8 mouse cellular contexts compared by ENCODE assay signal in the genomic region with DNA sequence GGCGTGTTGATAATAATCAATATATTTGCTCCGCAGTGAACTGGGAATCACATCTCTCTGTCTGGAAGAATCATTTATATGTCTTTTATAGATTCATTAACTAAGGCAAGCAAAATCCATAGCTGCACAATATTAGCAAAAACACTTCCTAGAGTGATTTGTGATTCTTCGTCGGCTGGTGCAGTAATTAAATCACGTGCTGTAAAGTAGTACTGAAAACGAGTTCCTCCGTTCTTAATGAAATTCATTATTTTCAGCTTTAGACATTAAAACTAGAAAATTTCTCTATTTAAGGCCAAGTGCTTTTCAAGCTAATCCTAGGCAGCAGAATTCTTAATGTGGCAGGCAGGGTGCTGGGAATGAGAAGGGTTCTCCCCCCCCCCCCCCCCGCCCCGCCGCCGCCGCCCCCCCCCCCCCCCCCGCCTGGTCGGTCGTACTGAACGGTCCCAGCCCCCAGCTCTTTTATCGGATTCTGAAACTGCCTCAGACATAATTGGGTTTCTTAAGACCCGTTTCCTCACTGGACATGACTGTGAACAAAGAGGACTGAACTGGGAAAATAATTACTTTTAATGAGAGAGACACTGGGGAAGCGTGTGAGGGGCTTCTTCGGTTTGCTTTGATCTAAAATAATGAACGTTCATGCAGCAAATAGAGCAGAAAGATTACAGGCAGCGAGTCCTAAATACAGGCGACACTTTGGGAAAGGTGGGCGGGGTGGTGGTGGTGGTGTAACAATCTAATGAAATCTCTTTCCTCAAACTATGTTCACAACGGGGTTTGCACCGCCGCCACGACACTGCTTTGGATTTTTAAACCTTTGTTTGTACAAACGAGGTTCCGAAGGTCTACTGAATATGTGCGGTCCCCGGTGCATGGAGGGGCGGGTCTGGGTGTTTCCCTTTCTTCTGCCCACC.
DNase-seq lines count a peak whose midpoint lies in the region; ATAC-seq lines count a peak whose summit lies in the region.

No protein-coding gene starts in this region.

- no peaks in the 10 kb centered on the region for H3K4me1 ChIP-seq in embryonic facial prominence, embryonic 11.5 days (ENCODE audit: control insufficient read depth, insufficient read depth, low read length)
- H3K4me1 ChIP-seq in hindbrain, embryonic 13.5 days (replicated peaks) = peaks cover 11% of the 10 kb centered on the region
- H3K4me1 ChIP-seq in midbrain, embryonic 10.5 days = peaks cover 34% of the 10 kb centered on the region

- H3K4me3 ChIP-seq in embryonic facial prominence, embryonic 11.5 days (ENCODE audit: low read depth, low read length) = peak overlapping the region; percentile 30
- peak overlapping the region; percentile 41 for H3K4me3 ChIP-seq in hindbrain, embryonic 13.5 days
- H3K4me3 ChIP-seq in midbrain, embryonic 10.5 days = peak overlapping the region; percentile 53

- peak overlapping the region; percentile 52 for H3K9ac ChIP-seq in embryonic facial prominence, embryonic 11.5 days (replicated peaks; ENCODE audit: low read length)
- peak overlapping the region; percentile 67 for H3K9ac ChIP-seq in hindbrain, embryonic 13.5 days

- no peaks in the 10 kb centered on the region for H3K36me3 ChIP-seq in embryonic facial prominence, embryonic 11.5 days (replicated peaks; ENCODE audit: control insufficient read depth, insufficient read depth, low read depth, low read length)
- no peaks in the 10 kb centered on the region for H3K36me3 ChIP-seq in hindbrain, embryonic 13.5 days
- no peaks in the 10 kb centered on the region for H3K36me3 ChIP-seq in midbrain, embryonic 10.5 days

- H3K27ac ChIP-seq in embryonic facial prominence, embryonic 11.5 days (replicated peaks; ENCODE audit: low read depth, low read length) = no peak overlapping the region
- H3K27ac ChIP-seq in hindbrain, embryonic 13.5 days = peak overlapping the region; percentile 90
- peak overlapping the region; percentile 85 for H3K27ac ChIP-seq in midbrain, embryonic 10.5 days (replicated peaks)

- peak; percentile 28 to 35 for DNase-seq in layer of hippocampus, postnatal 14 days (ENCODE audit: low spot score in 2 of 2)
- no peak for DNase-seq in layer of hippocampus, adult 9-10 months (ENCODE audit: low spot score)
- peak; percentile 43 for DNase-seq in embryonic facial prominence, embryonic 11.5 days (ENCODE audit: low spot score)
- peak; percentile 56 for DNase-seq in midbrain, embryonic 10.5 days (ENCODE audit: low spot score)
- peak; percentile 52 for DNase-seq in testis, postnatal 10 days (ENCODE audit: low spot score)
- DNase-seq in spleen, postnatal 14 days (ENCODE audit: low spot score in 2 of 2) = no peak
- DNase-seq in kidney, adult 18-20 months = no peak

- 0 out of 2 replicates have a peak, but pooled peaks have one; percentile 60 for ATAC-seq in embryonic facial prominence, embryonic 11.5 days (replicated peaks; ENCODE audit: insufficient number of reproducible peaks, low FRiP score, low TSS enrichment, low read depth)
- peak; percentile 75 for ATAC-seq in hindbrain, embryonic 13.5 days (ENCODE audit: low FRiP score)

- WGBS in embryonic facial prominence, embryonic 11.5 days = 28% methylated on average over 24 of the region's 33 CpGs
- 15% methylated on average over 24 of the region's 33 CpGs for WGBS in hindbrain, embryonic 13.5 days
- 17% methylated on average over 25 of the region's 33 CpGs for WGBS in midbrain, embryonic 10.5 days

- H3K9me3 ChIP-seq in embryonic facial prominence, embryonic 11.5 days (replicated peaks; ENCODE audit: control insufficient read depth, low read length) = no peaks in the 10 kb centered on the region
- H3K9me3 ChIP-seq in hindbrain, embryonic 13.5 days = no peaks in the 10 kb centered on the region
- no peaks in the 10 kb centered on the region for H3K9me3 ChIP-seq in midbrain, embryonic 10.5 days (replicated peaks)

- H3K27me3 ChIP-seq in embryonic facial prominence, embryonic 11.5 days (ENCODE audit: control insufficient read depth, insufficient read depth, low read length) = no peaks in the 10 kb centered on the region
- H3K27me3 ChIP-seq in hindbrain, embryonic 13.5 days = no peaks in the 10 kb centered on the region
- no peaks in the 10 kb centered on the region for H3K27me3 ChIP-seq in midbrain, embryonic 10.5 days (ENCODE audit: low read depth, poor library complexity, severe bottlenecking)

- peak overlapping the region; percentile 45 for H3K4me2 ChIP-seq in embryonic facial prominence, embryonic 11.5 days (ENCODE audit: low read depth, low read length)
- peak overlapping the region; percentile 61 for H3K4me2 ChIP-seq in hindbrain, embryonic 13.5 days

Comparison
In these comparisons a context has a peak if more than half of its experiments do, and no peak if none do; other contexts are left out.
1. DNase-seq: peak in layer of hippocampus, postnatal 14 days (2 of 2), embryonic facial prominence, embryonic 11.5 days (single experiment), midbrain, embryonic 10.5 days (single experiment) and testis, postnatal 10 days (single experiment); none in layer of hippocampus, adult 9-10 months (single experiment), spleen, postnatal 14 days (0 of 2) and kidney, adult 18-20 months (single experiment).
2. Peak in every context shown above with its lines, with median percentiles within 50 percentile points of each other: H3K4me3 ChIP-seq.